Mouse (Mus musculus) spleen, postnatal 4 days (tissue): ENCODE results near the gene Plppr5.

Experiments
- DNase-seq, 2 experiments: peaks; one replicate each; pipeline ENCODE4 v3.0.0; 2022; ENCODE audit warnings: low spot score in 2 of 2

Gene Plppr5

GRCm38 (mm10) chr3:117696350-117696749 lies 121.7 kb downstream of the Plppr5 start:
- DNase-seq = no peak

- no peak for DNase-seq
Observed at GRCm38 (mm10) chr3:117708788-117709187, 134.2 kb downstream of the Plppr5 start.

- no peak for DNase-seq
Observed at GRCm38 (mm10) chr3:117716534-117717280, 142.1 kb downstream of the Plppr5 start.

GRCm38 (mm10) chr3:117723390-117723789 lies 148.8 kb downstream of the Plppr5 start:
- DNase-seq = no peak

GRCm38 (mm10) chr3:117724521-117724920 lies 149.9 kb downstream of the Plppr5 start:
- DNase-seq = no peak

- no peak for DNase-seq
Observed at GRCm38 (mm10) chr3:117725501-117725900, 150.9 kb downstream of the Plppr5 start.

GRCm38 (mm10) chr3:117728136-117728535 lies 153.5 kb downstream of the Plppr5 start:
- no peak for DNase-seq

GRCm38 (mm10) chr3:117729121-117730072 lies 154.8 kb downstream of the Plppr5 start:
- no peak for DNase-seq

- no peak for DNase-seq
Observed at GRCm38 (mm10) chr3:117731545-117731944, 156.9 kb downstream of the Plppr5 start.

GRCm38 (mm10) chr3:117732661-117733060 lies 158.0 kb downstream of the Plppr5 start:
- DNase-seq = no peak
